Mouse (Mus musculus): ENCODE data around the gene Cntnap2. TPM values are rescaled to one million over a fixed set of nuclear protein-coding genes. Genes with fewer than 3 reads are reported as not detected.

The Cntnap2 gene
- total and polyA plus RNA-seq, 3 experiments: 0.02 TPM; not detected in 2

DNA sequence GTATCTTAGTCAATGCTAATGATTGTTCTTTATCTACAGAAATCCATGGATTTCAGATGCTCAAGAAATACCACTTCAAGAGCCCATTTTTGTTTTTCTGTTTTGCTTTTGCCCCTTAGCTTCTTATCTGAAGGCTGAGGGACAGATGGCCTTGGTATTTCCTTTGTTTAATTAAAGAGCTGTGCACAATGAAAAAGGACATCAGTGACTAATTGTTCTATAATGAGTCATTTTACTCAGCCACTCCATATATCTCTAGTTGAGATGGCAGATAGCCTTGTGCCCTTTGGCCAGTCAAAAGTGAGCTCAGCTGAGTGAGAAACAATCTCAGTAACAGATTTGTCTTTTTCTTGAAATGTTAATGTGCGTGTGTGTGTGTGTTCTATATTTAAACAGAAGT lies 29.1 kb downstream of the Cntnap2 start:
- H3K79me2 ChIP-seq (replicated peaks; ENCODE audit: control insufficient read depth, insufficient read depth, low read length): no peaks in the 10 kb centered on the region
- intact Hi-C loops (cut with DNase I): no loop called here
- H3K36me3 ChIP-seq (ENCODE audit: control insufficient read depth, insufficient read depth, low read length): no peaks in the 10 kb centered on the region
- no peak for TF ChIP-seq POLR2A (IDR thresholded peaks at IDR 0.05; ENCODE audit: insufficient read depth, low read depth, low read length)
- no peak for TF ChIP-seq CTCF (IDR thresholded peaks at IDR 0.05)
- TF ChIP-seq EP300 (IDR thresholded peaks at IDR 0.05; ENCODE audit: insufficient read depth, low read depth, low read length): no peak
- 33% methylated on average over 1 of the region's 1 CpGs for WGBS
- no peak overlapping the region for H3K9ac ChIP-seq (ENCODE audit: low read depth, low read length)
- no peak overlapping the region for H3K27ac ChIP-seq
- DNase-seq: no peak
- no peaks in the 10 kb centered on the region for H3K4me1 ChIP-seq (ENCODE audit: control insufficient read depth, insufficient read depth, low read length)
- H3K4me3 ChIP-seq: no peak overlapping the region
- H3K27me3 ChIP-seq (ENCODE audit: control insufficient read depth, insufficient read depth, low read length): no peaks in the 10 kb centered on the region

GRCm38 (mm10) chr6:45113613-45114012 lies 54.5 kb downstream of the Cntnap2 start:
- H3K4me3 ChIP-seq: no peak overlapping the region
- intact Hi-C loops (cut with DNase I): no loop called here
- TF ChIP-seq POLR2A (IDR thresholded peaks at IDR 0.05; ENCODE audit: insufficient read depth, low read depth, low read length) (no peak), EP300 (IDR thresholded peaks at IDR 0.05; ENCODE audit: insufficient read depth, low read depth, low read length) (no peak), CTCF (IDR thresholded peaks at IDR 0.05) (no peak)

GRCm38 (mm10) chr6:45144882-45145281 lies 85.7 kb downstream of the Cntnap2 start:
- H3K27ac ChIP-seq: no peak overlapping the region
- TF ChIP-seq CTCF (IDR thresholded peaks at IDR 0.05) (no peak), POLR2A (IDR thresholded peaks at IDR 0.05; ENCODE audit: insufficient read depth, low read depth, low read length) (no peak), EP300 (IDR thresholded peaks at IDR 0.05; ENCODE audit: insufficient read depth, low read depth, low read length) (no peak)
- no peaks in the 10 kb centered on the region for H3K36me3 ChIP-seq (ENCODE audit: control insufficient read depth, insufficient read depth, low read length)
- DNase-seq: no peak
- H3K4me3 ChIP-seq: no peak overlapping the region
- WGBS: 64% methylated on average over 2 of the region's 2 CpGs
- intact Hi-C loops (cut with DNase I): no loop called here
- H3K9ac ChIP-seq (ENCODE audit: low read depth, low read length): no peak overlapping the region
- no peaks in the 10 kb centered on the region for H3K27me3 ChIP-seq (ENCODE audit: control insufficient read depth, insufficient read depth, low read length)
- no peaks in the 10 kb centered on the region for H3K4me1 ChIP-seq (ENCODE audit: control insufficient read depth, insufficient read depth, low read length)
- no peaks in the 10 kb centered on the region for H3K79me2 ChIP-seq (replicated peaks; ENCODE audit: control insufficient read depth, insufficient read depth, low read length)

More at GRCm38 (mm10) chr6:45113613-45114012, 54.5 kb downstream of the Cntnap2 start:
- Histone ChIP-seq H3K36me3 (ENCODE audit: control insufficient read depth, insufficient read depth, low read length) (no peaks in the 10 kb centered on the region), H3K27me3 (ENCODE audit: control insufficient read depth, insufficient read depth, low read length) (no peaks in the 10 kb centered on the region), H3K27ac (no peak overlapping the region), H3K9ac (ENCODE audit: low read depth, low read length) (no peak overlapping the region), H3K4me1 (ENCODE audit: control insufficient read depth, insufficient read depth, low read length) (no peaks in the 10 kb centered on the region), H3K79me2 (replicated peaks; ENCODE audit: control insufficient read depth, insufficient read depth, low read length) (no peaks in the 10 kb centered on the region)
- no peak for DNase-seq

DNA sequence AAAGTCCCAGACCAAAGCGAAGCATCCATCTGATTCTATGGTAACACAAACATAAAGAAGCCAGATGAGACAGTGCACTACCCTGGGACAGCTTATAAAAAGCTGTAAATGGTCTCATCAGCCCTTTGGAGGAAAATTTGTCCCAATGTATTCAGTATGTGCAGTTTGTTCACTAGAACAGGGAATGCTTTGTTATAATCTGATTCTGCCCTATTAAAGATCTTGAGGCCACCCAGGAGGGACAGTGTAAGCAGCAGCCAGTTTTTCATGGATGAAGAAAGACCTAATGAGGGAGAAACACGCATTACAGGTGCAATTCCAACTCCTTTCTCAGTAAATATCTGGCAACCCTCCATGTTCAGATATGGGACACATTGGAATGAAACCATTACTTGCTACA lies 145.9 kb downstream of the Cntnap2 start:
- H3K27ac ChIP-seq: no peak overlapping the region
- intact Hi-C loops (cut with DNase I): no loop called here
- H3K27me3 ChIP-seq (ENCODE audit: control insufficient read depth, insufficient read depth, low read length): no peaks in the 10 kb centered on the region
- 53% methylated on average over 2 of the region's 2 CpGs for WGBS
- DNase-seq: no peak
- no peak for TF ChIP-seq POLR2A (IDR thresholded peaks at IDR 0.05; ENCODE audit: insufficient read depth, low read depth, low read length)
- H3K4me1 ChIP-seq (ENCODE audit: control insufficient read depth, insufficient read depth, low read length): no peaks in the 10 kb centered on the region
- H3K4me3 ChIP-seq: no peak overlapping the region
- H3K9ac ChIP-seq (ENCODE audit: low read depth, low read length): no peak overlapping the region
- H3K36me3 ChIP-seq (ENCODE audit: control insufficient read depth, insufficient read depth, low read length): no peaks in the 10 kb centered on the region
- no peaks in the 10 kb centered on the region for H3K79me2 ChIP-seq (replicated peaks; ENCODE audit: control insufficient read depth, insufficient read depth, low read length)

- Histone ChIP-seq H3K27ac (no peak overlapping the region), H3K9ac (ENCODE audit: low read depth, low read length) (no peak overlapping the region), H3K27me3 (ENCODE audit: control insufficient read depth, insufficient read depth, low read length) (no peaks in the 10 kb centered on the region), H3K4me1 (ENCODE audit: control insufficient read depth, insufficient read depth, low read length) (no peaks in the 10 kb centered on the region), H3K79me2 (replicated peaks; ENCODE audit: control insufficient read depth, insufficient read depth, low read length) (no peaks in the 10 kb centered on the region), H3K36me3 (ENCODE audit: control insufficient read depth, insufficient read depth, low read length) (no peaks in the 10 kb centered on the region), H3K4me3 (no peak overlapping the region)
- DNase-seq: no peak
- intact Hi-C loops (cut with DNase I): no loop called here
- no peak for TF ChIP-seq CTCF (IDR thresholded peaks at IDR 0.05)
- TF ChIP-seq EP300 (IDR thresholded peaks at IDR 0.05; ENCODE audit: insufficient read depth, low read depth, low read length): no peak
- no peak for TF ChIP-seq POLR2A (IDR thresholded peaks at IDR 0.05; ENCODE audit: insufficient read depth, low read depth, low read length)
- WGBS: 42% methylated on average over 1 of the region's 1 CpGs
Measured at GRCm38 (mm10) chr6:45214330-45214729, 155.2 kb downstream of the Cntnap2 start.

DNA sequence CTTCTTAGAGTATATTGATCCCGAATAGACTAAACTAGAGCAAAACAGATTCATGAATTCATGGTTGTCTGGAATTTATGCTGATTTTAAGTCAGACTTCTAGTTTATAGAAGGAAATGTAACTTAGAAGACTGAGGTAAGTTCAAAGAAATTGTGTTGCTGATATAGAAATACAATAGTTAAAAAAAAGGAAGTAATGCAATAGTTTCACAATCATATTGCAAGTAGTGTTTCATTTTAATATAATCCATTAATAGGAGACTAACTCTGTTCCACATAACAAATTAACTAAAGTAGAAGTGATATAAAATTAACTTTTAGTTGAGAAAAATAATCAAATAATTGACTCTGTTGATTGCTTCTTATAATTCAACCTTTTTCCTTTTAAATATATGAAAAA lies 169.8 kb downstream of the Cntnap2 start:
- Histone ChIP-seq H3K4me3 (no peak overlapping the region), H3K79me2 (replicated peaks; ENCODE audit: control insufficient read depth, insufficient read depth, low read length) (no peaks in the 10 kb centered on the region)
- intact Hi-C loops (cut with DNase I): no loop called here

More for the DNA sequence above, 169.8 kb downstream of the Cntnap2 start:
- no peak for TF ChIP-seq EP300 (IDR thresholded peaks at IDR 0.05; ENCODE audit: insufficient read depth, low read depth, low read length)
- TF ChIP-seq CTCF (IDR thresholded peaks at IDR 0.05): no peak
- no peak for TF ChIP-seq POLR2A (IDR thresholded peaks at IDR 0.05; ENCODE audit: insufficient read depth, low read depth, low read length)
- no peaks in the 10 kb centered on the region for H3K36me3 ChIP-seq (ENCODE audit: control insufficient read depth, insufficient read depth, low read length)
- no peak for DNase-seq
- no peaks in the 10 kb centered on the region for H3K27me3 ChIP-seq (ENCODE audit: control insufficient read depth, insufficient read depth, low read length)
- 80% methylated on average over 1 of the region's 1 CpGs for WGBS
- no peaks in the 10 kb centered on the region for H3K4me1 ChIP-seq (ENCODE audit: control insufficient read depth, insufficient read depth, low read length)
- H3K9ac ChIP-seq (ENCODE audit: low read depth, low read length): no peak overlapping the region
- H3K27ac ChIP-seq: no peak overlapping the region

Measured in heart, adult 2 months (tissue).